Mouse (Mus musculus): ENCODE measurements at regions not wholly inside any gene's neighbourhood (a gene's known extent, or its start where the extent isn't known, plus 50 kb on each side); places are given as distances from the start of the nearest gene placed in this dataset.
A peak's percentile ranks its signal among the peaks of the same experiment; 100 is the strongest.

DNA sequence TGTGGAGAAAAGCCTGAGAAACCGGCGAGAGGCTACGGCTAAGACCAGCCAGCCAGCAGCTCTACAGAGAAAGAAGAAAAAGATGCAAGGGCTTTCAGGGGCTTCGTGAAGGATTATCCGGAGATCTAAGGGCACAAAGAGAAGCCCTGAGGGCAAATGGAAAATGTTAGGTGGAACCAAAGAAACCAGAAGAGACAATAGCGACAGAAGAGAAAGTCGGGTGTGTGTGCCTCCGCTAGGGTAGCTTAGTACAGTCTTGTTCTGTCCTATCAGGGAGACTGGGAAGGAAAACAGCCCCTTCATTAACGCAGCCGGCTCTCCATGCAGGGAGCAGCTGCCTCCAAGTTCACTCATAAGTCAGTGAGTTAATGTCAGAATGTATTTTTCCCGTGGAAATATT is 255.1 kb downstream of the Epha4 start:
- TF ChIP-seq CTCF (IDR thresholded peaks at IDR 0.05; ENCODE audit: low read depth) = no peak
- no peaks in the 10 kb centered on the region for H3K9me3 ChIP-seq (ENCODE audit: low read length)
- no peak overlapping the region for H3K9ac ChIP-seq (replicated peaks; ENCODE audit: low read length)
- no peak overlapping the region for H3K27ac ChIP-seq
- H3K4me3 ChIP-seq (ENCODE audit: low read length) = no peak overlapping the region
- no peaks in the 10 kb centered on the region for H3K36me3 ChIP-seq (ENCODE audit: insufficient read depth, low read length)
- H3K27me3 ChIP-seq (ENCODE audit: insufficient read depth, low read length) = no peaks in the 10 kb centered on the region
- no peaks in the 10 kb centered on the region for H3K4me1 ChIP-seq (ENCODE audit: insufficient read depth, low read length)
- no peak overlapping the region for H3K4me2 ChIP-seq (ENCODE audit: low read depth, low read length)
- ATAC-seq = no peak
- 47% methylated on average over 11 of the region's 11 CpGs for WGBS
- peak; percentile 8 for DNase-seq (ENCODE audit: low spot score)

DNA sequence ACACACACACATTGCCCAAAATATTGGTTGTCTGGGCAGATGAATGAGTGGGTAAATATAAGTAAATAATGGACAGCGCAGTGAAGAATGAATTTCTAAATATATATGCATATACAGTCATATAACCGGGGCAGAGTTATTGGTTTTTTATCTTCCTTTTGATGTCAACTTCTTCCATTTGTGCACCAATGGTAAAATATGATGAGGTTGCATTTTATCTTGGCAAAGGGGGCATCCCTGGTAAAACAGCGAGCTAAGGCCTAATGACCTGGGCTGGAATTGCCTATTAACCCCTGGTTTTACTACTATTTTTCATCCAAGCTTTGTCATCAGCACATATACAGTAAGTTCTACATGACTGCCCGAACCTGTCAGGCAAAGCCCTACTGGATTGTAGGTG is 253.2 kb downstream of the Epha4 start:
- no peaks in the 10 kb centered on the region for H3K36me3 ChIP-seq (ENCODE audit: insufficient read depth, low read length)
- TF ChIP-seq CTCF (IDR thresholded peaks at IDR 0.05; ENCODE audit: low read depth) = no peak
- H3K4me1 ChIP-seq (ENCODE audit: insufficient read depth, low read length) = no peaks in the 10 kb centered on the region
- 94% methylated on average over 4 of the region's 4 CpGs for WGBS
- H3K4me2 ChIP-seq (ENCODE audit: low read depth, low read length) = no peak overlapping the region
- H3K9me3 ChIP-seq (ENCODE audit: low read length) = no peaks in the 10 kb centered on the region
- H3K9ac ChIP-seq (replicated peaks; ENCODE audit: low read length) = no peak overlapping the region
- no peak for DNase-seq (ENCODE audit: low spot score)
- ATAC-seq = no peak
- no peaks in the 10 kb centered on the region for H3K27me3 ChIP-seq (ENCODE audit: insufficient read depth, low read length)
- no peak overlapping the region for H3K27ac ChIP-seq
- no peak overlapping the region for H3K4me3 ChIP-seq (ENCODE audit: low read length)

DNA sequence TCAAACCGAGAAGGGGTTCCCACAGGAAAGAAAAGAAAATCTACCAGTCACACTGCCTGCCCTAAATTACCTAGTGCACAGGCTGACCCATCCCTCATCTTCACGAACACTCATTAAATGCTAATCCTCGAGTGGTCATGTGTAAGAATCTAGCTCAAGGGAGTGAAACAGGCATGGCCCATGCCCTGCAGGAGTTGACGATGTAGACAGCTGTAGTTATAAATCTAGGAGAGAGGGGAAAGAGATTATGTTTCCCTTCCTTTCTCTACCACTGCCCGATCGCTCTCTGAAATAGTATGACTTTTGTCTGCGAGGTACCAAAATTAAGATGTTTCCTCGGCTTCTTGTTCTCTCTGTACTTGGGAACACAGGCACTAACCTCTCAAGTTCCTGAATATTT is 249.2 kb downstream of the Epha4 start:
- DNase-seq (ENCODE audit: low spot score) (no peak), ATAC-seq (no peak)
- Histone ChIP-seq H3K27ac (no peak overlapping the region), H3K4me1 (ENCODE audit: insufficient read depth, low read length) (no peaks in the 10 kb centered on the region), H3K9me3 (ENCODE audit: low read length) (no peaks in the 10 kb centered on the region), H3K27me3 (ENCODE audit: insufficient read depth, low read length) (no peaks in the 10 kb centered on the region), H3K4me2 (ENCODE audit: low read depth, low read length) (no peak overlapping the region), H3K9ac (replicated peaks; ENCODE audit: low read length) (no peak overlapping the region), H3K36me3 (ENCODE audit: insufficient read depth, low read length) (no peaks in the 10 kb centered on the region), H3K4me3 (ENCODE audit: low read length) (no peak overlapping the region)
- TF ChIP-seq CTCF (IDR thresholded peaks at IDR 0.05; ENCODE audit: low read depth) = no peak
- WGBS = 74% methylated on average over 8 of the region's 8 CpGs

DNA sequence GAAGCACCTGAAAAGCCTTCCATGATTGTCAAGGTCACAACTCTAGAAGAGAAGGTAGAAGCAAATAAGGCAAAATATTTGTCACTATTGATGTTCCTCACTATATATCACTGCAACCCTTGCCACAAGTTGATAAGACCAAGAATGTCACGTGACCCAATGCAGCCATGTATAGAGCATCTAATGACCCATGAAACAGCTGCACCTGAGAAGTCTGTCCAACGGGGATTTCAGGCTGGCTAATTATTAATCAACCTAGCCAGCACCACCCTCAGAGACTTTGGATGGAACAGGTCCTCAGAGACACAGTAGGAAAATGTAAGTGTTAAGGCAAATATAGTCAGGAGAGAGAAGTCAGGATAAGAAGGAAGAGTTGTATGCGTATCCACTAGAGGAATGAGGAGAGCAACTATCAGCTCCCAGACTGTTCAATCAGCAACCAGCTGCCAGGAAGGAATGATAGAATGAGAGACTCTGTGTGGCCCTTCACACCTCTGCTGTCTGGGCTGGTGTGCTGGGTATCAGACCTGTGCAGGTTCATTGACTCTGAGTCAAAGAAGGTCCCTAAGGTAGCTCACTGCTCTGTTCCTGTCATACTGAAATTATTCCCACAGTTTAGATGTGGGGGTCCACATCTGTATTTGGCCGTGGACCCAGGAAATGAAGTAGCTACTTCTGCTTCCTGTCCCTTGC is 247.4 kb downstream of the Epha4 start:
- 86% methylated on average over 4 of the region's 4 CpGs for WGBS
- H3K36me3 ChIP-seq (ENCODE audit: insufficient read depth, low read length) = no peaks in the 10 kb centered on the region
- no peaks in the 10 kb centered on the region for H3K27me3 ChIP-seq (ENCODE audit: insufficient read depth, low read length)
- DNase-seq (ENCODE audit: low spot score) (no peak), ATAC-seq (no peak)
- TF ChIP-seq CTCF (IDR thresholded peaks at IDR 0.05; ENCODE audit: low read depth) = no peak
- H3K4me1 ChIP-seq (ENCODE audit: insufficient read depth, low read length) = no peaks in the 10 kb centered on the region
- no peak overlapping the region for H3K4me2 ChIP-seq (ENCODE audit: low read depth, low read length)
- H3K9ac ChIP-seq (replicated peaks; ENCODE audit: low read length) = no peak overlapping the region
- H3K4me3 ChIP-seq (ENCODE audit: low read length) = no peak overlapping the region
- H3K27ac ChIP-seq = no peak overlapping the region
- H3K9me3 ChIP-seq (ENCODE audit: low read length) = no peaks in the 10 kb centered on the region

DNA sequence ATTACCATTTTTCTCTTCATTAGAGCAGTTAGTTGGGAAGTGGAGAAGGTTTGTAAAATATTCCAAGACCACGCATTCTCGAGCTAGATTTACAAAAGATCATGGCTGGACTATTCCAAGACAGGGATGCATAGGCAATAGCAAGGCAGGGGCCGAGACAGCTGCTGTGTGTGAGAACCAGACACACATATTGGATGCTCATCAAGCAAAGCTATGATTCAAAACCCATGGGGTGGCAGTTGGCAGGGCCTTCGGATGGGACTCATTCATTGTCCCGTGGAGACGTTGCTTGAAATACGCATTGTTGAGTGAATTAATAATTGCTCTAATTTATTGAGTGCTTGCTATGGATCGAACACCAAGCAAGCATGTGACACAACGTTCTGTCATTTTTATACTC is 239.6 kb downstream of the Epha4 start:
- no peak for TF ChIP-seq CTCF (IDR thresholded peaks at IDR 0.05; ENCODE audit: low read depth)
- Histone ChIP-seq H3K9me3 (ENCODE audit: low read length) (no peaks in the 10 kb centered on the region), H3K27ac (no peak overlapping the region), H3K4me1 (ENCODE audit: insufficient read depth, low read length) (no peaks in the 10 kb centered on the region), H3K4me3 (ENCODE audit: low read length) (no peak overlapping the region), H3K27me3 (ENCODE audit: insufficient read depth, low read length) (no peaks in the 10 kb centered on the region), H3K4me2 (ENCODE audit: low read depth, low read length) (no peak overlapping the region), H3K36me3 (ENCODE audit: insufficient read depth, low read length) (no peaks in the 10 kb centered on the region), H3K9ac (replicated peaks; ENCODE audit: low read length) (no peak overlapping the region)
- peak; percentile 15 for DNase-seq (ENCODE audit: low spot score)
- no peak for ATAC-seq
- WGBS = 54% methylated on average over 9 of the region's 9 CpGs

DNA sequence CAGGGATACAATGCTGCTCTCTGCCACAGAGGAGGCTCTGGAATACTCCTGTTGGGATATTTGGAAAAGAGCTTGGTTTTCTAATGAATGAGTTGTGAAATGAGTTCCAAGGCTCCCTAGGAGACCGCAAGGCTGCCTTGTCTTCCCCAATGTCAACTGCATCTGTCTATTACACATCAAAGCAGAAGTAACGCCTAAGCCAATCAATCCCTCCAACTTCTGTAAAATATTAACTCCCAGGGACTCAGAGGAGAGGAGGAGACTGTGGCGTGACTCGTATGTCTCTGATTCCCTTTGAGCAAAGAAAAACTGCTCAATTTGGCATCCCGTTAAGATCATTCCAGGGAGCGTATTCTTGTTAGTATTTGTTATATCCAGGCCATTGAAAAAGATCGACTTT is 235.3 kb downstream of the Epha4 start:
- DNase-seq (ENCODE audit: low spot score) (no peak), ATAC-seq (no peak)
- Histone ChIP-seq H3K27me3 (ENCODE audit: insufficient read depth, low read length) (no peaks in the 10 kb centered on the region), H3K4me3 (ENCODE audit: low read length) (no peak overlapping the region), H3K9ac (replicated peaks; ENCODE audit: low read length) (no peak overlapping the region), H3K4me2 (ENCODE audit: low read depth, low read length) (no peak overlapping the region), H3K27ac (no peak overlapping the region), H3K4me1 (ENCODE audit: insufficient read depth, low read length) (no peaks in the 10 kb centered on the region), H3K36me3 (ENCODE audit: insufficient read depth, low read length) (no peaks in the 10 kb centered on the region), H3K9me3 (ENCODE audit: low read length) (no peaks in the 10 kb centered on the region)
- 57% methylated on average over 7 of the region's 7 CpGs for WGBS
- no peak for TF ChIP-seq CTCF (IDR thresholded peaks at IDR 0.05; ENCODE audit: low read depth)

DNA sequence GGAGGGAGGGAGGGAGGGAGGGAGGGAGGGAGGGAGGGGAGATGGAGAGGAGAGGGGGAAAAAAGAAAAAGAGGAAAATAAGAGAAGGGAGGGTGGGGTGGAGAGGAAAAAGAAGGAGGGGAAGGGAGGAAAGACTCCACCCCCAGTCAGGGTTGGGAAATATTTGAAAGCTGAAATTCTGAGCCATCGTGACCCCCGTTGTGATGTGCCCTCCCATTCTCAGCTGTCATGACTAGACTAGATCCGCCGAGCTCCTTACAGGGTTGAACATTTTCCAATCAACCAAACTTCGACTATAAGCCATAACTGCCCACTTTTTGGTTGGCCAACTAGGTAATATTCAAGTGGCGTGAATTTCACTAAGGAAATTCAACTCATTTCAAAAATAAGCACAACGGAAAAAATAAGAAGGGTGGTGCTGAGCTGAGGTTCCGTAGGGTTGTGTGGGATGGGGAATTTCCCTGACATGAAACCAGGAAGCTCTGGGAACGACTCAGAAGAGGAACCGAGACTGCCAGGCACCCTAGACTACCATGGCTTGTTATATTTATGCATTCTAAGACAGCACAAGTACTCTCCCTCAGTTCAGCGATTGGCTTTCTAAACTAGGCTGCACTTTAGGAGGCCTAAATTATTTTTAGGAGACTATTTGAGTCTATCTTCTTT is 234.4 kb downstream of the Epha4 start:
- DNase-seq (ENCODE audit: low spot score) (no peak), ATAC-seq (no peak)
- H3K4me2 ChIP-seq (ENCODE audit: low read depth, low read length) = no peak overlapping the region
- WGBS = 91% methylated on average over 11 of the region's 11 CpGs
- no peak overlapping the region for H3K9ac ChIP-seq (replicated peaks; ENCODE audit: low read length)
- H3K4me3 ChIP-seq (ENCODE audit: low read length) = no peak overlapping the region
- H3K4me1 ChIP-seq (ENCODE audit: insufficient read depth, low read length) = no peaks in the 10 kb centered on the region
- H3K27me3 ChIP-seq (ENCODE audit: insufficient read depth, low read length) = no peaks in the 10 kb centered on the region
- H3K27ac ChIP-seq = no peak overlapping the region
- no peaks in the 10 kb centered on the region for H3K36me3 ChIP-seq (ENCODE audit: insufficient read depth, low read length)
- H3K9me3 ChIP-seq (ENCODE audit: low read length) = no peaks in the 10 kb centered on the region
- TF ChIP-seq CTCF (IDR thresholded peaks at IDR 0.05; ENCODE audit: low read depth) = no peak
